ENCODE assay signal across 24 mouse cellular contexts in the genomic region with DNA sequence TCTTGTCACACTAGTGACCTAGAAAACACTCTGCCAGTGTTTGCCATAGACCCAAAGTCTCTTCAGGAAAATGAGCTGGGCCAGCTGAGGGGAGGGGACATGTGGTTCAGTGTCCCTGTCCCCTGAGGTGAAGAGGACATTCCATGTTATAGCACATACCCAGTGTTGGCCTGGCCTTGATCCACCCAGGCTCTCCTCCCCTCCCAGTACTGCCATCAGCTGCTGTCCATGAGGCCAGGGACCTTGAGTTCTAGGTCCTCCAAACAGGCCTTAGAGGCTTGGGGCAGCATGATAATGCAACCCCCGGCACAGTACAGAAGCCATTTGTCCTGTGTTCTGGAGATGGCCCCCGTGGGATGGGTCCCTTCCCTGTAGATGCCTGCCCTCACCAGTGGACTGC. TPM values are rescaled to one million over a fixed set of nuclear protein-coding genes. Genes with fewer than 3 reads are reported as not detected.
DNase-seq lines count a peak whose midpoint lies in the region; ATAC-seq and TF ChIP-seq lines count a peak whose summit lies in the region.
"Had no signal": no experiment of that assay in that cellular context is flagged by ENCODE, and none has a peak within 500 bp of the region (broad histone marks: within the 10 kb centered on the region; RNA-seq: fewer than 3 reads in every experiment).

No protein-coding gene starts in this region.

- no peaks in the 10 kb centered on the region for H3K9me3 ChIP-seq in liver, embryonic 16.5 days (replicated peaks; ENCODE audit: control insufficient read depth, low read length)
- no peaks in the 10 kb centered on the region for H3K9me3 ChIP-seq in liver, postnatal 0 days (ENCODE audit: low read length)
- no peaks in the 10 kb centered on the region for H3K9me3 ChIP-seq in hindbrain, embryonic 10.5 days
- H3K9me3 ChIP-seq: embryonic facial prominence, embryonic 13.5 days; embryonic facial prominence, embryonic 15.5 days; forebrain, embryonic 10.5 days; forebrain, embryonic 12.5 days had no signal

- H3K4me3 ChIP-seq in liver, embryonic 16.5 days (ENCODE audit: low read depth, low read length) = no peak overlapping the region
- H3K4me3 ChIP-seq in liver, postnatal 0 days (ENCODE audit: low read depth, low read length) = no peak overlapping the region
- H3K4me3 ChIP-seq in hindbrain, embryonic 10.5 days = no peak overlapping the region
- H3K4me3 ChIP-seq: embryonic facial prominence, embryonic 13.5 days; embryonic facial prominence, embryonic 15.5 days; erythroblast, embryonic 14.5 days; forebrain, embryonic 10.5 days; forebrain, embryonic 12.5 days had no signal

- 0 out of 2 replicates have a peak, but pooled peaks have one; percentile 19 for ATAC-seq in liver, embryonic 16.5 days (ENCODE audit: low read depth)
- ATAC-seq in liver, postnatal 0 days = no peak
- ATAC-seq: forebrain, embryonic 14.5 days; forebrain, embryonic 16.5 days had no signal

- no peaks in the 10 kb centered on the region for H3K27me3 ChIP-seq in liver, embryonic 16.5 days (ENCODE audit: control insufficient read depth, insufficient read depth, low read depth, low read length)
- H3K27me3 ChIP-seq in liver, postnatal 0 days (ENCODE audit: insufficient read depth, low read length) = no peaks in the 10 kb centered on the region
- H3K27me3 ChIP-seq in hindbrain, embryonic 10.5 days (ENCODE audit: insufficient read depth, poor library complexity, severe bottlenecking) = no peaks in the 10 kb centered on the region
- H3K27me3 ChIP-seq: embryonic facial prominence, embryonic 13.5 days; embryonic facial prominence, embryonic 15.5 days; forebrain, embryonic 12.5 days had no signal

- peak; percentile 52 for DNase-seq in adrenal gland, adult 2 months
- no peak for DNase-seq in adrenal gland, adult 18-20 months (ENCODE audit: low spot score in 2 of 2)
- DNase-seq in liver, postnatal 0 days = no peak
- DNase-seq in adrenal gland, postnatal 10 days = peak; percentile 23
- DNase-seq in adrenal gland, postnatal 14 days = peak; percentile 38
- no peak for DNase-seq in urinary bladder, adult 18-20 months (ENCODE audit: low spot score in 2 of 2)
- DNase-seq in hindbrain, embryonic 10.5 days (ENCODE audit: low spot score) = no peak
- DNase-seq: cerebellum, adult 11 months; cerebellum, adult 18-20 months; cerebellum, adult 8-10 months; cerebellum, adult 9-11 months; cerebellum, postnatal 14 days; cerebellum, postnatal 36 days; embryo, embryonic 11 days had no signal

- 66% methylated on average over 2 of the region's 2 CpGs for WGBS in liver, embryonic 16.5 days (ENCODE audit: insufficient replicate concordance)
- WGBS in liver, postnatal 0 days (ENCODE audit: insufficient replicate concordance) = 77% methylated on average over 2 of the region's 2 CpGs
- WGBS in hindbrain, embryonic 10.5 days = 80% methylated on average over 2 of the region's 2 CpGs

- TF ChIP-seq CTCF in liver, postnatal 0 days (IDR thresholded peaks at IDR 0.05; ENCODE audit: low read depth) = no peak

- H3K36me3 ChIP-seq in liver, embryonic 16.5 days (ENCODE audit: control insufficient read depth, insufficient read depth) = no peaks in the 10 kb centered on the region
- H3K36me3 ChIP-seq in liver, postnatal 0 days (replicated peaks; ENCODE audit: insufficient read depth, low read length) = peaks cover 21% of the 10 kb centered on the region
- H3K36me3 ChIP-seq in hindbrain, embryonic 10.5 days = no peaks in the 10 kb centered on the region; the same call in 1 of the 2 replicates
- H3K36me3 ChIP-seq: embryonic facial prominence, embryonic 13.5 days; embryonic facial prominence, embryonic 15.5 days; forebrain, embryonic 10.5 days; forebrain, embryonic 12.5 days had no signal

- H3K4me1 ChIP-seq in liver, embryonic 16.5 days (ENCODE audit: control insufficient read depth, low read depth, low read length) = no peaks in the 10 kb centered on the region; the same call in 1 of the 2 replicates
- H3K4me1 ChIP-seq in liver, postnatal 0 days (ENCODE audit: insufficient read depth) = 0 out of 2 replicates have a peak, but pooled peaks cover 3% of the 10 kb centered on the region
- H3K4me1 ChIP-seq in hindbrain, embryonic 10.5 days (replicated peaks) = peaks cover 28% of the 10 kb centered on the region
- H3K4me1 ChIP-seq: embryonic facial prominence, embryonic 13.5 days; embryonic facial prominence, embryonic 15.5 days had no signal

- H3K27ac ChIP-seq in liver, embryonic 16.5 days (ENCODE audit: low read length) = no peak overlapping the region
- H3K27ac ChIP-seq in liver, postnatal 0 days (ENCODE audit: low read depth) = no peak overlapping the region
- H3K27ac ChIP-seq in hindbrain, embryonic 10.5 days = no peak overlapping the region
- H3K27ac ChIP-seq: embryonic facial prominence, embryonic 13.5 days; embryonic facial prominence, embryonic 15.5 days; forebrain, embryonic 10.5 days; forebrain, embryonic 12.5 days had no signal

- no peak overlapping the region for H3K9ac ChIP-seq in liver, embryonic 16.5 days (ENCODE audit: low read depth, low read length)
- H3K9ac ChIP-seq in liver, postnatal 0 days (replicated peaks) = no peak overlapping the region
- H3K9ac ChIP-seq: embryonic facial prominence, embryonic 13.5 days; embryonic facial prominence, embryonic 15.5 days; forebrain, embryonic 12.5 days had no signal

- H3K4me2 ChIP-seq in liver, embryonic 16.5 days (ENCODE audit: low read depth, low read length) = no peak overlapping the region
- H3K4me2 ChIP-seq in liver, postnatal 0 days (ENCODE audit: low read depth, low read length) = no peak overlapping the region
- H3K4me2 ChIP-seq: embryonic facial prominence, embryonic 13.5 days; embryonic facial prominence, embryonic 15.5 days; forebrain, embryonic 12.5 days had no signal

- TF ChIP-seq EP300 in liver, postnatal 0 days (IDR thresholded peaks at IDR 0.05; ENCODE audit: low read depth) = no peak

RNA-seq across cellular contexts. Expression of gene Pde9a, which starts 46.2 kb away (rescaled TPM):
- 1 to 10 TPM; 2.5 to 3.4 TPM for total RNA-seq in adrenal gland, adult 2 months (2021)
- polyA plus RNA-seq in adrenal gland, adult 2 months (2012; rRNA removed) = 1.9 and 3.1 TPM in 2 replicates
- 1 to 10 TPM; 1.9 to 2.6 TPM for total RNA-seq in adrenal gland, adult 18-20 months (2021)
- polyA plus RNA-seq in liver, embryonic 16.5 days (2015; fragmentation: Nextera tagmentation; extraction: Ambion mirVana) = 3.0 and 4.0 TPM in 2 replicates
- polyA plus RNA-seq in liver, postnatal 0 days (2015; fragmentation: Nextera tagmentation; extraction: Ambion mirVana) = 5.7 and 7.6 TPM in 2 replicates
- total RNA-seq in adrenal gland, postnatal 10 days (2021) = 10 to 100 TPM in 1 of 2 experiments, 1 to 10 TPM in 1; 7.9 to 12.7 TPM
- 5.2 and 8.5 TPM in 2 replicates for total RNA-seq in adrenal gland, postnatal 14 days (2021)
- 12.4 and 19.9 TPM in 2 replicates for polyA plus RNA-seq in hindbrain, embryonic 10.5 days (2016; fragmentation: Nextera tagmentation; extraction: Ambion mirVana)
- total RNA-seq: common myeloid progenitor, adult 5-6 weeks; MEL had no signal
- polyA plus RNA-seq: erythroblast, embryonic 14.5 days had no signal

RNA-seq across cellular contexts. Expression of gene Slc37a1, which starts 53.2 kb away (rescaled TPM):
- total RNA-seq in adrenal gland, adult 2 months (2021) = 10 to 100 TPM in 1 of 2 experiments, 1 to 10 TPM in 1; 5.7 to 13.4 TPM
- 13.1 and 15.1 TPM in 2 replicates for polyA plus RNA-seq in adrenal gland, adult 2 months (2012; rRNA removed)
- 10 to 100 TPM in 1 of 2 experiments, 1 to 10 TPM in 1; 8.9 to 10.4 TPM for total RNA-seq in adrenal gland, adult 18-20 months (2021)
- polyA plus RNA-seq in liver, embryonic 16.5 days (2015; fragmentation: Nextera tagmentation; extraction: Ambion mirVana) = 2.4 and 2.5 TPM in 2 replicates
- polyA plus RNA-seq in liver, postnatal 0 days (2015; fragmentation: Nextera tagmentation; extraction: Ambion mirVana) = 4.3 and 4.5 TPM in 2 replicates
- 10 to 100 TPM in 1 of 2 experiments, 1 to 10 TPM in 1; 4.4 to 10.9 TPM for total RNA-seq in adrenal gland, postnatal 10 days (2021)
- total RNA-seq in adrenal gland, postnatal 14 days (2021) = 6.7 and 13.3 TPM in 2 replicates
- polyA plus RNA-seq in hindbrain, embryonic 10.5 days (2016; fragmentation: Nextera tagmentation; extraction: Ambion mirVana) = 9.0 and 17.3 TPM in 2 replicates

Comparison
In these comparisons a context has a peak if more than half of its experiments do, and no peak if none do; other contexts are left out.
1. DNase-seq: peak in adrenal gland, adult 2 months (single experiment), adrenal gland, postnatal 10 days (single experiment) and adrenal gland, postnatal 14 days (single experiment); none in adrenal gland, adult 18-20 months (0 of 2), liver, postnatal 0 days (single experiment), urinary bladder, adult 18-20 months (0 of 2) and hindbrain, embryonic 10.5 days (single experiment).